Mouse (Mus musculus): ENCODE results near the gene Hdac8. TPM values are rescaled to one million over a fixed set of nuclear protein-coding genes. Genes with fewer than 3 reads are reported as not detected.

Gene Hdac8
- total and polyA plus RNA-seq, 3 experiments: 8.8 to 11.8 TPM; not detected in 1

DNA sequence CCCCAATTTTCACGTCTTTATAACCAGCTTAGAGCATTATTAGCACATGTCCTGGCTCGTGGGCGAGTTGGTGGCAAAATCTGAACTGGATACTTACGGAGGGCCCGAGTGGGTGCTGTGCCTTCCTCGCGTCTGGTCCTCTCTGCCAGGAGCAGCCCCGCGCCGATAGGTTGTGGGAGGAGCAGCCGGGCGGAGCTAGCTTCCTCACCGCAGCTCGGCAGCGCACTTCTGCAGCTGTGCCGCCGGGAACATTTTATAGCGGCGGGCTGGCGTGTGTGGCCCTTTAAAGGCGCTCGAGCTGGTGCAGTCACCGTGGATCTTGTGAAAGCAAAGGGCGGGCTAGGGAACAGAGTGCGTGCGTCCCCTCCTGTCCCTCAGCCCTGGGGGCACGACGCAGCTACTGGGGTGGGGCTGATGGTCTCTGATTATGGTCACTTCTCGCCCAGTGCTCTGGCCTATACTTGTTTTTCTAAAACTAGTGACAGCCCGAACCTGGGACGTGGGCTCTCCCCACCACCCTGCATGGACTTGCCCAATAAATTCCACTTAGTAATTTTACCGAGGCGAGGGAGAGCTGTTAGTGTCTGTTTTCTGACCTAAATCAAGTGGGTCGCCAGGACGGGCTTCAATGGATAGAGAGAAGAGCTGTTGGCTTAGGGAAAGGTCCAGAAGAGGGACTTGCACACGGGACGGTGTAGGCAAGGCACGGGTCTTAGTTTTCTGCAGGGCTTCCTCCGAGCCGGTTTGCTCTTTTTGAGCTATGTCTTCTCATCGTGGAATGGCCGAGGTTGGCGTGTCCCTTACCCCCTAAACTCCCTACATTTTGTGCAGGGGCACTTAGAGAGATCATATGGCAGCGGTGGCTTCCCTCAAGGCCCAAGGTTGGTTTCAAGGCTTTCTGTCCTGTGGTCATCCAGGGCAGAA is 253.0 kb downstream of the Hdac8 start, which contains the start of gene Cited1 (continued):
- TF ChIP-seq TCF12 (IDR thresholded peaks at IDR 0.05; ENCODE audit: low read depth, low read length) (no peak), USF1 (IDR thresholded peaks at IDR 0.05; ENCODE audit: low read depth, low read length) (no peak), E2F4 (IDR thresholded peaks at IDR 0.05; ENCODE audit: borderline replicate concordance, low read depth, low read length) (no peak)

- Histone ChIP-seq H3K4me1 (ENCODE audit: control insufficient read depth in 1 of 2, insufficient read depth in 2 of 2, low read length in 2 of 2) (no peaks in the 10 kb centered on the region), H3K79me2 (ENCODE audit: control insufficient read depth, insufficient read depth, low read length, poor library complexity) (no peaks in the 10 kb centered on the region), H3K27ac (ENCODE audit: control insufficient read depth, low read depth, low read length) (no peak overlapping the region), H3K9ac (ENCODE audit: control insufficient read depth, low read depth, low read length, poor library complexity, severe bottlenecking) (no peak overlapping the region), H3K36me3 (ENCODE audit: control insufficient read depth in 1 of 2, insufficient read depth in 2 of 2, low read length in 2 of 2) (no peaks in the 10 kb centered on the region), H3K4me3 (ENCODE audit: control insufficient read depth in 1 of 2, insufficient read depth in 1 of 2, low read depth in 2 of 2, low read length in 2 of 2) (no peak overlapping the region), H3K27me3 (ENCODE audit: control insufficient read depth in 1 of 2, insufficient read depth in 2 of 2, low read length in 2 of 2) (no peaks in the 10 kb centered on the region), H3K9me3 (replicated peaks; ENCODE audit: insufficient read depth, low read length) (no peaks in the 10 kb centered on the region)
- DNase-seq (ENCODE audit: low read depth, low spot score): no peak
- TF ChIP-seq POLR2AphosphoS2 (IDR thresholded peaks at IDR 0.05; ENCODE audit: low read length) (no peak), POLR2A (IDR thresholded peaks at IDR 0.05; ENCODE audit: control insufficient read depth in 1 of 2, insufficient read depth in 1 of 2, low read depth in 1 of 2, low read length in 2 of 2, poor library complexity in 1 of 2) (no peak), USF2 (IDR thresholded peaks at IDR 0.05; ENCODE audit: borderline replicate concordance in 1 of 2, insufficient read depth in 1 of 2, low read depth in 1 of 2, low read length in 2 of 2) (no peak), TCF12 (IDR thresholded peaks at IDR 0.05; ENCODE audit: low read depth, low read length) (no peak), CHD2 (IDR thresholded peaks at IDR 0.05; ENCODE audit: low read length) (no peak), ZKSCAN1 (IDR thresholded peaks at IDR 0.05; ENCODE audit: low read depth, low read length) (no peak), MEF2A (IDR thresholded peaks at IDR 0.05; ENCODE audit: extremely low read depth, insufficient replicate concordance, low read depth, low read length, poor library complexity, severe bottlenecking) (no peak), KAT2A (conservative IDR thresholded peaks at IDR 0.05; ENCODE audit: low read depth, low read length) (no peak), RCOR1 (IDR thresholded peaks at IDR 0.05; ENCODE audit: low read depth, low read length) (no peak), ZC3H11A (IDR thresholded peaks at IDR 0.05; ENCODE audit: low read depth, low read length) (no peak), GATA1 (IDR thresholded peaks at IDR 0.05; ENCODE audit: low read depth, low read length) (no peak), ETS1 (IDR thresholded peaks at IDR 0.05; ENCODE audit: low read depth, low read length) (no peak), RAD21 (IDR thresholded peaks at IDR 0.05; ENCODE audit: low read depth, low read length) (no peak), CHD1 (IDR thresholded peaks at IDR 0.05; ENCODE audit: low read depth, low read length) (no peak), TBP (IDR thresholded peaks at IDR 0.05; ENCODE audit: low read depth, low read length) (no peak), GABPA (IDR thresholded peaks at IDR 0.05; ENCODE audit: low read depth, low read length) (no peak), CTCF (IDR thresholded peaks at IDR 0.05 in 2 of 3, conservative IDR thresholded peaks at IDR 0.05 in 1 of 3; ENCODE audit: control insufficient read depth in 1 of 3, insufficient read depth in 1 of 3, low read depth in 2 of 3, low read length in 3 of 3, poor library complexity in 1 of 3, severe bottlenecking in 1 of 3) (no peak), MXI1 (IDR thresholded peaks at IDR 0.05; ENCODE audit: low read depth, low read length) (no peak), TAL1 (IDR thresholded peaks at IDR 0.05; ENCODE audit: low read length) (no peak)
Observed at GRCm38 (mm10) chrX:102251221-102251936, 253.8 kb downstream of the Hdac8 start.

Data from MEL (cell line).